Mouse (Mus musculus): ENCODE measurements around the gene 3110082I17Rik. TPM values are rescaled to one million over a fixed set of nuclear protein-coding genes. Genes with fewer than 3 reads are reported as not detected.

Gene 3110082I17Rik
- polyA plus RNA-seq, 1 experiment from 2014 or later = 33.5 TPM

DNA sequence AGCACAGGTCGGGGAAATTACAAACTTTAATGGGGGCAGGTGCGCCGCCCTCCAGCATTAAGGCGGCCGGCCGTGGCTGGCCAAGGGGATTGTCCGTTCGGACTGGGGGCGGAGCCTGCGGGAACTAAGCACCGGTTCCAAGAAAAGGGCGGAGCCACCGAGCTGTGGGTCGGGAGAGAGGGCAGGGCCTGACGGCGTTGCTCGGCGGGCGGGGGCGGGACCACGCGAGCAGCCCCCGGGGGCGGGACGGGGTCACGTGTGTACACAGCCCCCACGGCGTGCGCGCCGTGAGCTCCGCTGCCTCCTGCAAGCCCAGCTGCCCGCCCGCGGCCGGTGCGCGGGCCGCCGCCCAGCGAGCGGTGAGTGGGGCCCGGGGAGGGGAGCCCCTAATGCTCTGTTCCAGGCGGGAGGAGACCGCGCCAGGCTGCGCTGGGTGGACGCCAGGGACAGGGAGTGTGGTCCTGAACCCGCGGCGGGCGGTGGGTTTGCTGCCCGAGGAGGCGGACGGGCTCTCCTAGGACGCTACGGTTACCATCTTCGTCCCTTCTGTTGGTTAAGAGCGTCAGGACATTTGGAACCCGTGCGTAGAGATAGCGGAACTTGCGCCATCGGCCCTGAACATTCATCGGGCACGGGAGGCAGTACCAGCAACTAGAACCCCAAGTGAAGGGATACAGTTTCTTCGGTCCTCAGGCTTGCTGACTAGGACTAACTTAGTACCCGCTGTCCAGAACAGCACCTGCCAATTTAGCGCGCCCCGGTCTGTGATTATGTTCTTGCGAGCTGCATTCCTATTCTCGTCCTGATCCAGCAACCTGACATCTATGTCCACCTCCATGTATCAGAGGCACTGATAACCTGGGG, 79.7 kb downstream of the 3110082I17Rik start:
- H3K4me3 ChIP-seq = peak overlapping the region; percentile 78
- H3K4me1 ChIP-seq = peaks cover 95% of the 10 kb centered on the region
- H3K27ac ChIP-seq = peak overlapping the region; percentile 100
- H3K36me3 ChIP-seq = peaks cover 22% of the 10 kb centered on the region
- no peaks in the 10 kb centered on the region for H3K27me3 ChIP-seq (replicated peaks)
- WGBS (ENCODE audit: insufficient replicate concordance) = under 1% methylated on average over 73 of the region's 73 CpGs
- ATAC-seq = peak; percentile 71
- no peaks in the 10 kb centered on the region for H3K9me3 ChIP-seq (replicated peaks)
- H3K9ac ChIP-seq = peak overlapping the region; percentile 83
- peak overlapping the region; percentile 91 for H3K4me2 ChIP-seq

DNA sequence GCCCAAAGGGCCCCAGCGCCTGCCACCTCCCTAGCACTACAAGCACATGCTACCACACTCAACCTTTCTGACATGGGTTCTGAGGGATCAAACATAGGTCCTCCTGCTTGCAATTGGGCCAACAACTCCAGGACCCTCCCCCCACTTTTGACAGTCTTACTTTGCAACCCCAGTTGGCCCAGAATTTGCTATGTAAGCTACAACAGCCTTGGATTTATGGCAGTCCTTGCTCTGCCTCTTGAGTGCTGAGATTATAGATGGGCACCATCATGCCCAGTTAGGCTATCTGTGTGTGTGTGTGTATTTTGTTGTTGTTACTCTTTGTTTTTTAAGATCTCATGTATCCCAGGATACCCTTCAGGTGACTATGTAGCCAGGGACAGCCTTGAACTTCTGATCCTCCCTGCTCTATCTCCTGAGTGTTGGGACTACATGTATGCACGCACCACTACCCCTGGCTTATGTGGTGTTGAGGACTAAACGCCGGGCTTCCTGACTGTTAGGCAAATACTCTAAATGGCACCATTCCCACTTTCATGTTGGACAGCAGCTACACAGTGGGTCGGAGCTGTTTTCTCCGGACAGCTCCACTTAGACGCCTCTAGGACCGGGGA, 80.4 kb downstream of the 3110082I17Rik start:
- Histone ChIP-seq H3K9me3 (replicated peaks) (no peaks in the 10 kb centered on the region), H3K4me2 (peak overlapping the region; percentile 91), H3K9ac (peak overlapping the region; percentile 83), H3K4me3 (peak overlapping the region; percentile 78), H3K27me3 (replicated peaks) (no peaks in the 10 kb centered on the region), H3K27ac (peak overlapping the region; percentile 100), H3K36me3 (peaks cover 14% of the 10 kb centered on the region), H3K4me1 (peaks cover 95% of the 10 kb centered on the region)
- peak; percentile 6 for ATAC-seq
- WGBS (ENCODE audit: insufficient replicate concordance) = 8% methylated on average over 8 of the region's 8 CpGs

DNA sequence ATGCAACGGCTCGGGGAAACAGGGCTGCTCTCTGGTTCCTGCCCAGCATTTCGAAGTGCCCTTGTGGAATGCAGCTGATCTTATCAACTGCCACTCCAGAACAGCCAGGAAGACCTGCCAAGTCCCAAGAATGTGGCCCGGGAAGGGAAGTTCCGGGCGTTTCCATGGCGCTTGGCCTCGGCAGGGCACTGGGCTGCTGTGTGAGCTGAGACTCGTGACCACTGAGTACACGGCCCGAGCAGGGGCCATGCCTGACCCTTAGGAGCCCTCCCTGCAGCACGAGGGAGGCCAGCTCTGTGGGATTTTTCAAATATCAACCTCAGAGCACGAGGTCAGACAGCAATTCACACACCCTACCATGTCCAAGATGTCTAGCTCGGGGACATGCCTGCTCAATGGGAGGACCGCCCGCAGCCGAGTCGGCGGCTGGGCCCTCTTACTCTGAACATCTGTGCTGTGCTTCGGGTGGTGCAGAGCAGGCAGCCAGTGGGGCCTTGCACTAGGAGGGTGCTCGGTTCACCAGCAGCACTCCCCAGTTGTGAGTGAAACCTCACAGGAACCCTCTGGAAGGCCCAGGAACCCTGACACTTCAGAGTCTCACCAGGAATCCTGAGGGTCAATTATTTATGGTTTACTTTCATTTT, 81.2 kb downstream of the 3110082I17Rik start:
- no peak for ATAC-seq
- Histone ChIP-seq H3K4me3 (peak overlapping the region; percentile 78), H3K9ac (peak overlapping the region; percentile 83)

DNA sequence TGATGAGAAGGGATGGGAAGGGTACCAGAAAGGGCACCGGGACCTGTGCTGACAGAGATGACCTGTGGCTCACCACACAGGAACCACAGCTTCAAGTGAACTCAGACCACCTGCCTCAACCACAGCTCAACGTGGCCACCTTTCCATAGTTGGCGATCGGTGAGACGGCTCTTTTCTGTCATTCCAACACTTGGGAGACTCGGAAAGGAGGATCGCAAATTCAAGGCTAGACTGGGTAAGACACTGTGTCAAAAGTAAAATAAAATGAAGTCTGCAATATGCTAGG, 82.1 kb downstream of the 3110082I17Rik start:
- 58% methylated on average over 7 of the region's 7 CpGs for whole genome bisulfite sequencing (ENCODE audit: insufficient replicate concordance)
- H3K36me3 ChIP-seq = no peaks in the 10 kb centered on the region
- H3K4me2 ChIP-seq = peak overlapping the region; percentile 91
- H3K9me3 ChIP-seq (replicated peaks) = no peaks in the 10 kb centered on the region
- H3K4me1 ChIP-seq = peaks cover 95% of the 10 kb centered on the region
- H3K27ac ChIP-seq = peak overlapping the region; percentile 100
- no peaks in the 10 kb centered on the region for H3K27me3 ChIP-seq (replicated peaks)
- ATAC-seq = no peak
- peak overlapping the region; percentile 83 for H3K9ac ChIP-seq
- peak overlapping the region; percentile 78; the same call in 1 of the 2 replicates for H3K4me3 ChIP-seq

More for the DNA sequence above, 81.2 kb downstream of the 3110082I17Rik start:
- Histone ChIP-seq H3K9me3 (replicated peaks) (no peaks in the 10 kb centered on the region), H3K27me3 (replicated peaks) (no peaks in the 10 kb centered on the region), H3K36me3 (peaks cover 7% of the 10 kb centered on the region), H3K4me2 (peak overlapping the region; percentile 91), H3K27ac (peak overlapping the region; percentile 100), H3K4me1 (peaks cover 95% of the 10 kb centered on the region)
- 14% methylated on average over 21 of the region's 21 CpGs for WGBS (ENCODE audit: insufficient replicate concordance)

DNA sequence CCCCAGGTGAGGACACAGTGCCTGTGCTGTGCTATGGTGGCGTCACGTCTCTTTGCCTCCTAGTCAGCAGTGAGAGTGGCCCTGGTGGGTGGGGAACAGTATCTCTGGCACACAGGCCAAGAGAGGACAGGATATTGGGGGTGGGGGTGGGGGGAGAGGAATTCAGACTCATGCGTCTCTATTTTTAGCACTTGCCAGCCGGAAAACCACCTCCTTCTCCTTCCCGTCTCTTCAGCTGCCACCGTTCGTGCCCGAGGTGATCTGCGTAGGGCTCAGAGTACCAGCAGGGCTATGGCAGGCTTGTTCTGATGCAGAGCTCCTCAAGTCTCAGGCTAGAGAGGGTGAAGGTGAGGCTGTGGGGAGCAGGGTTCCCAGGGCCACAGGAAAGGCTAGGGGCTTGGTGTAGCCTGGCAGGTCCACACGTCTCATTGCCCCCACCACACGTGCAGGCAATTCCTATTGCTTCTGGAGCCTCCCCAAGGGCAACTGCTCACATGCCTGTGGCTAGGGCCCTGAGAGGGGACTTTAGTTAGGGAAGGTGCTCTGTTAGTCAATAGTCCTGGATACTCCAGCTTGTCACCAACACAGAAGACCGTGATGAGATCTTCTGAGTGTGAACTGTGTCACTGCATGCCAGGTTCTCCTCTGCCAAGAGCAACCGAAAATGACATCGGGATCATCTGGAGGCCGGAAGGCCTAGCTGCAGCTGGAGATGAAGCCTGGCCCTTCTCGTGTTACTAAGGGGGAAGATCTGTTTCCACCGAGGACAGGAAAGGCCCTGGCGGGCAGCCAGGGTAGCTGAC, 82.7 kb downstream of the 3110082I17Rik start, which contains the start of gene Gpr146:
Gene Gpr146, plus strand, starts transcription at position 230 of the 803 bp plus-strand sequence.
- 28% methylated on average over 18 of the region's 18 CpGs for WGBS (ENCODE audit: insufficient replicate concordance)
- no peaks in the 10 kb centered on the region for H3K36me3 ChIP-seq
- H3K27me3 ChIP-seq (replicated peaks) = no peaks in the 10 kb centered on the region
- H3K27ac ChIP-seq = peak within 1 kb of the TSS; percentile 100
- peak within 1 kb of the TSS; percentile 83 for H3K9ac ChIP-seq
- H3K9me3 ChIP-seq (replicated peaks) = no peaks in the 10 kb centered on the region
- peak within 1 kb of the TSS; percentile 91 for H3K4me2 ChIP-seq
- ATAC-seq = peak; percentile 40
- peak within 1 kb of the TSS; percentile 78 for H3K4me3 ChIP-seq
- H3K4me1 ChIP-seq = peaks cover 95% of the 10 kb centered on the region

DNA sequence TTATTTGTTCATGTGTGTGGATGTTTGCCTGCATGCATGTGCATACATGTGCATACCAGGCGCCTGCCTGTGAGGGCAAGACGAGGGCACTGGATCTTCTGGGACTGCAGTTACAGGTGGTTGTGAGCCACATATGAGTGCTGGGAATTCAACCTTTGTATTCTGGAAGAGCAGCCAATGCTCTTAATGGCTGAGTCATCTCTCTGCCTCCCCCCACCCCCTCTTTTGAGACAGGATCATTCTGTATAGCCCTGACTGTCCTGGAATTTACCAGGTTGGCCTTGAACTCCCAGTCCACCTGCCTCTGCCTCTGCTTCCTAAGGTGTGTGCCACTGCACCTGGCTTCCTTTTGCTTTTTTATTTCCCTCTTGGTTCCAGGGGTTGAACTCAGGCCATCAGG, 85.5 kb downstream of the 3110082I17Rik start:
- peak overlapping the region; percentile 52; the same call in 1 of the 2 replicates for H3K27ac ChIP-seq
- H3K9me3 ChIP-seq (replicated peaks) = no peaks in the 10 kb centered on the region
- no peak overlapping the region for H3K4me3 ChIP-seq
- no peak for ATAC-seq
- H3K27me3 ChIP-seq (replicated peaks) = no peaks in the 10 kb centered on the region
- peaks cover 97% of the 10 kb centered on the region for H3K4me1 ChIP-seq
- H3K9ac ChIP-seq = no peak overlapping the region
- no peaks in the 10 kb centered on the region for H3K36me3 ChIP-seq
- H3K4me2 ChIP-seq = no peak overlapping the region
- WGBS (ENCODE audit: insufficient replicate concordance) = 78% methylated on average over 2 of the region's 2 CpGs

DNA sequence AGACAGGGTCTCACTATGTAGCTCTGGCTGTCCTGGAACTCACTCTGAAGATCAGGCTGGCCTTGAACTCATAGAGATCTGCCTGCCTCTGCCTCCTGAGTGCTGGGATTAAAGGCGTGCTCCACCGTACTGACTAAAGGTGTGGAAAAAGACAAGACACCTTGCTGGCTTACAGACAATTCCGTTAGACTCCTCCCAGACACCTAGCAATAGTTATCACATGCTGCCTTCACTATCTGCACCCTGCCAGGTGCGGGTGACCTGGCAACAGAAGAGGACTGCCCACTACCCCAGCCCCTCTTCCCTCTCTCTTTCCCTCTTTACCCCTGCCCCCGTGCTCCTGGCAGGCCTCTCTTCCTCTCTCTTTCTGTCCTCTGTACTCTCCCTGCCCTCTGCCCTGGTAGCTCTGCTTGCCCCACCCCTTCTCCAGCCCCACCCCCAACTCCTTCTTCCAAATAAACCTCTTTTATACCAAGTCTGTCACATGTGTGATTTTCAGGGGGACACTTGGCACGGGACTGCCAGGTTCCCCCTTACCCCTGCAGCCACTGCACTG, 86.4 kb downstream of the 3110082I17Rik start:
- Histone ChIP-seq H3K9ac (peak overlapping the region; percentile 49), H3K36me3 (no peaks in the 10 kb centered on the region), H3K9me3 (replicated peaks) (no peaks in the 10 kb centered on the region), H3K4me3 (no peak overlapping the region), H3K27ac (peak overlapping the region; percentile 67), H3K4me2 (0 out of 2 replicates have a peak overlapping the region, but pooled peaks have one; percentile 21), H3K27me3 (replicated peaks) (no peaks in the 10 kb centered on the region), H3K4me1 (peaks cover 96% of the 10 kb centered on the region)
- no peak for ATAC-seq
- WGBS (ENCODE audit: insufficient replicate concordance) = 53% methylated on average over 6 of the region's 6 CpGs

DNA sequence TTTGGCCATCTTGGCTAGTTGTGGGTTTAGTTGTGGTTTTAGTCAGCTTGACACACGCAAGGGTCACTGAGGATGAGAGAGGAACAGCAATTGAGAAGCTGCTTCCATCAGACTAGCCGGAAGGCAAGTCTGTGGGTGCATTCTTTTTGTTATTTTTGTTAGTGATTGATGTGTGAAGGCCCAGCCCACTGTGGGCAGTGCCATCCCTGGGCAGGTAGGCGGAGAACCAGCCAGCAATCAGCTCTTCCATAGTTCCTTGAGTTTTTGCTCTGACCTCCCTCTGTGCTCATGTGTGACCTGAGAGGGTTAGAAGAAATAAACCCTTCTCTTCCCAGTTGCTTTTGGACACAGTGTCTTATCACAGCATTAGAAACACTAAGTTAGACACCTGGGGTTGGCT, 87.2 kb downstream of the 3110082I17Rik start:
- peak overlapping the region; percentile 94; the same call in 1 of the 2 replicates for H3K9ac ChIP-seq
- H3K4me3 ChIP-seq = no peak overlapping the region
- H3K4me2 ChIP-seq = peak overlapping the region; percentile 85
- peaks cover 96% of the 10 kb centered on the region for H3K4me1 ChIP-seq
- 63% methylated on average over 3 of the region's 3 CpGs for WGBS (ENCODE audit: insufficient replicate concordance)
- no peak for ATAC-seq
- 0 out of 2 replicates have a peak, but pooled peaks cover 4% of the 10 kb centered on the region for H3K36me3 ChIP-seq
- H3K27ac ChIP-seq = peak overlapping the region; percentile 92
- H3K9me3 ChIP-seq (replicated peaks) = no peaks in the 10 kb centered on the region
- no peaks in the 10 kb centered on the region for H3K27me3 ChIP-seq (replicated peaks)

DNA sequence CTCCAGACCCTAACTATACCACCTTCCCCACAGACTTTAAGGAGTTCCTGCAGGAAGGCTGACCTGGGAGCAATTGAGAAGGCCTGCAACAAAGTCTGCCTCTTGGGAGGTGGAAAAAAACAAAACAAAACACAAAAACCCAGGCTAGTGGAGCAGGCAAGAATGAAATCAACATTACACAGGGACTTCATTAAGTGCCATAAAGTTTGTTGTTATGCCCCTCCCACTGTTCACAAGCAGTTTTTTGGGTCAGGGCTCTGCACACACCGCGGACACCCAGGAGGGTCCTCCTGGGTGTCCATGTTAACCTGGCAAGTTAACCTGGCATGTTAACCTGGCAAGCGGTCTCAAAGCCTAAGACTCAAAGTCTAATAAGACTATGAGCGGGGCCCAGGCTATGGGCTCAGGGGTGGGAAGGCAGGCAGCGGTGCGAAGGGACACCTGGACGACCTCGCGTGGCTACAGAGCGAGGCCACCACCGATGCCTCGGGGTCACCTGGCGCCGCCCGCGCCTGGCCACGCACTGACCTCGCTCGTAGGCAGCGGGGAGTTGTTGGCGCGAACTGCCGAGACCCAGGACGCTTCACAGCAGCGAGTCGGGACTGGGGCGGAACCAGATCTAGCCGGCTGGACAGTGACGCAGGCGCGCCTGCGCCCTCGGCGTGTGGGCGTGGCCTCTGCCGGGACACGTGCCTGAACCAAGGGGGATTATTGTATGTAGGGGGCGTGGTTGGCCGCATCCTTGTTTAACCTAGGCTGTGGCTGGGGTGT, 88.5 kb downstream of the 3110082I17Rik start:
- peak overlapping the region; percentile 92 for H3K27ac ChIP-seq
- H3K4me2 ChIP-seq = peak overlapping the region; percentile 85
- ATAC-seq = peak; percentile 90
- WGBS (ENCODE audit: insufficient replicate concordance) = 2% methylated on average over 39 of the region's 39 CpGs
- H3K9ac ChIP-seq = peak overlapping the region; percentile 94
- H3K4me1 ChIP-seq = peaks cover 96% of the 10 kb centered on the region
- no peaks in the 10 kb centered on the region for H3K9me3 ChIP-seq (replicated peaks)
- H3K27me3 ChIP-seq (replicated peaks) = no peaks in the 10 kb centered on the region
- 0 out of 2 replicates have a peak, but pooled peaks cover 4% of the 10 kb centered on the region for H3K36me3 ChIP-seq
- H3K4me3 ChIP-seq = peak overlapping the region; percentile 68

DNA sequence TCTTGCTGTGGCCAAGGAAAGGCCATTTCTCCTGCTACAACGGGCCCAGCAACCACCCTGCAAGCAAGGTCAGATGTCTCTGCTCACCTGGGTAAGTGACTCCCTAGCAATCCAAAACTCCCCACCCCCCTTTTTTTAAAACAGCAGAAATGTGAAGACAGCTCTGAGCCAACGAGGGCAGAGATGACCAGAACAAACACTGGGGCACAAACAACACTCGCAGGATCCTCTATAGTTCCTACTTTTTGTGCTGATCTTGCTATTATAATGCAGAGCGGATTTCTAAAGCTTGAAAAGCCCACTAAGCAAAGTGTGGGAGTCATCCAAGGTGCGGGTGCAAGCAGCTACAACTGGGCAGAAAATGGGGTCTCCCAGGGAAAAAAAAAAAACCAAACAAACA, 89.2 kb downstream of the 3110082I17Rik start:
- Histone ChIP-seq H3K27ac (peak overlapping the region; percentile 92), H3K9ac (peak overlapping the region; percentile 94), H3K4me3 (peak overlapping the region; percentile 68), H3K9me3 (replicated peaks) (no peaks in the 10 kb centered on the region), H3K27me3 (replicated peaks) (no peaks in the 10 kb centered on the region), H3K4me1 (peaks cover 96% of the 10 kb centered on the region), H3K4me2 (peak overlapping the region; percentile 85), H3K36me3 (0 out of 2 replicates have a peak, but pooled peaks cover 4% of the 10 kb centered on the region)
- WGBS (ENCODE audit: insufficient replicate concordance) = 57% methylated on average over 5 of the region's 5 CpGs
- ATAC-seq = no peak

Data from liver, embryonic 12.5 days (tissue).